Mouse (Mus musculus) megakaryocyte, embryonic 14.5 days (primary cell): ENCODE measurements around the gene 4921509C19Rik. TPM values are rescaled to one million over a fixed set of nuclear protein-coding genes. Genes with fewer than 3 reads are reported as not detected.
"Not testable (repeated sequence)": the region's sequence is repeated elsewhere in the genome, so short reads cannot be mapped to it uniquely, and the experiment has no call there.

ENCODE experiments used
- H3K27me3 ChIP-seq: replicated peaks from 2 replicates; pipeline ENCODE3; 2012; ENCODE audit warnings: inconsistent platforms
- H3K36me3 ChIP-seq: replicated peaks from 2 replicates; pipeline ENCODE3; 2012; ENCODE audit warnings: low read length, inconsistent platforms, mixed read lengths
- H3K4me1 ChIP-seq: 2 replicates; pipeline ENCODE4 v1.6.1; 2012; ENCODE audit warnings: inconsistent platforms
- H3K4me3 ChIP-seq: replicated peaks from 2 replicates; pipeline ENCODE3; 2012; ENCODE audit warnings: moderate library complexity, mild to moderate bottlenecking, inconsistent platforms
- H3K9me3 ChIP-seq: 2 replicates; pipeline ENCODE4 v1.6.1; 2012; ENCODE audit warnings: inconsistent platforms
- FLI1 ChIP-seq: IDR thresholded peaks from 2 replicates; pipeline ENCODE4 v1.6.1; 2012; ENCODE audit warnings: low read length, inconsistent platforms, mixed read lengths
- GATA1 ChIP-seq: IDR thresholded peaks from 3 replicates; pipeline ENCODE4 v1.6.1; 2012; ENCODE audit warnings: mixed read lengths, low read length, inconsistent platforms, borderline replicate concordance
- polyA plus RNA-seq: library from polyadenylated mRNA; stranded (reverse); fragments of >175 nt; gene quantifications from 2 replicates; pipeline ENCODE4 v1.2.3, GENCODE M21; 2012; ENCODE audit warnings: low replicate concordance; ENCODE audit not compliant: insufficient read depth

The 4921509C19Rik gene
- polyA plus RNA-seq, 1 experiment: not detected

DNA sequence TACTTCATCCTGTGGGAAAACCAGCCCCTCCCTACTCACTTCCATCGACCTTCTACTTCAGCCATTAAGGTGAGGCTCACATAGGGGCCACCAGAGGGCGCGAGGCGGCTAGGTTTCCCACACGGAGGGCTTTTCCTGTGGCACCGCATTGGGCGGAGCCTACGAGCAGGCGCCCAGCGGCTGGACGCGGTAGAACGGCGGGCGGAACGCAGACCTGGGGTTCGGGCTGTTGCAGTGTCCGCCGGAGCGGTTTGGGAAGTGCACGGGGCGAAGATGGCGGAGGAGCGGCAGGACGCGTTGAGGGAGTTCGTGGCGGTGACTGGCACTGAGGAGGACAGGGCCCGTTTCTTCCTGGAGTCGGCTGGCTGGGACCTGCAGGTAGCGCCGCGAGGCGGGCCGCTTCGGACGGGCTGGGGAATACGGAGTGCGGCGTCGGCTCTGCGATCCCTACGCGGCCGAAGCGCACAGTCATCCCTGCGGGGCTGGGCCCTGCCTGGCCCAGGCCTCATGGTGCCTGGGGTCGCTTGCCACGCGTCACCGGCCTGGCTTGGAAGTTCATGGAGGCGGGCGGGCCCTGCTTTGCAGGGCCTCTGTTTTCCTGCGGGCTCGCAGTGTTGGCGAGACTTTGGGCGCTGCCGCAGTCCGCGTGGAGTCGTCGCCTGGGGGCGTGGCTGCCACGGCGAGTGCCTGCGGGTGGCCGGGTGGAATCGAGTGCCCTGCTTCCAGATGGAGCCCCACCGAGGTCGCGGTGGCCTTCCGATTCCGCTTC lies 18.3 kb upstream of the 4921509C19Rik start, which contains the start of gene Nsfl1c:
Nsfl1c (plus strand) TSS at position 148 of the 769 bp plus-strand sequence.
- H3K27me3 ChIP-seq: peaks cover 4% of the 10 kb centered on the region
- H3K4me3 ChIP-seq: peak within 1 kb of the TSS; percentile 94
- H3K36me3 ChIP-seq: peaks cover 30% of the 10 kb centered on the region
- H3K4me1 ChIP-seq: peaks cover 15% of the 10 kb centered on the region
- no peaks in the 10 kb centered on the region for H3K9me3 ChIP-seq
- no peak for TF ChIP-seq FLI1
- TF ChIP-seq GATA1: no peak

DNA sequence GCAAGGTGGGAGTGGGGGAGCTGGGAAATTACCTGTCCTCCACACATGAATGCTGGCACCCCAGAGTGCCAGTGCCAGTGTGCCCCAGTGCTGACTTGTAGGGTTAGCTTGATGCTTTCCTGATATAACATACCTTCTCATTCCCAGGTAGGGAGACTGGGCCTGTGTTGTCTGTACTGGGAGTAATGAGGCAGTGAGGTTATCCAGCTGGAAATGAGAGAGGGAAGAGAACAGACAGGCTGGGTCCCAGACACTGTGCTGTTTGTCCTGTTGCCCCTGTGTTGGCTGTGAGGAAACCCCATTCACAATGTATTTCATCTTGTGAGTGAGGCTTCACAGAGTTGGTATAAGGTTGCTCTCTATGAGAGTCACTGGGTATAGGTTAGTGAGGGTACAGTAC lies 10.5 kb upstream of the 4921509C19Rik start:
- H3K36me3 ChIP-seq: no peaks in the 10 kb centered on the region
- no peaks in the 10 kb centered on the region for H3K9me3 ChIP-seq
- no peak overlapping the region for H3K4me3 ChIP-seq
- H3K27me3 ChIP-seq: peaks cover 16% of the 10 kb centered on the region
- peaks cover 3% of the 10 kb centered on the region; the same call in 1 of the 2 replicates for H3K4me1 ChIP-seq
- TF ChIP-seq GATA1 (no peak), FLI1 (no peak)

DNA sequence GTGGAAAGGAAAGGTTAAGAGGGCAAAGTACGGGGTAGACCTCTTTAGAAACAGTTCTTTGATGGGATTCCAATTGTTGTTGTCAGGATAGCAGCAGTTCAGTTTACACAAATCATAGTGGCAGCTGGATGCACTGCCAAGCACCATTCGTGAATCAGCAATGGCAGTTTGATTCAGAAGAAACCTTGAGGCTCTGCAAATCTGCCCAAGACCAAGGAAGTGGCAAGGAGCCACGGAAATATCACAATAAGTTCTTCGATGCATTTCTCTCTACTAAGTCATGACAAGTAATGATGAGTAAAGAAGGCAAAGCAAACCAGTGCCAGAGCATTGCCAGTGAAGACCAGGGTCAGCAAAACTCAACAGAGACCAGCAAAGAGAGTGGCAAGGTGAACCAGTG lies 41.0 kb downstream of the 4921509C19Rik start:
- H3K4me3 ChIP-seq, H3K4me1 ChIP-seq, H3K9me3 ChIP-seq, H3K36me3 ChIP-seq, H3K27me3 ChIP-seq: not testable (repeated sequence)

DNA sequence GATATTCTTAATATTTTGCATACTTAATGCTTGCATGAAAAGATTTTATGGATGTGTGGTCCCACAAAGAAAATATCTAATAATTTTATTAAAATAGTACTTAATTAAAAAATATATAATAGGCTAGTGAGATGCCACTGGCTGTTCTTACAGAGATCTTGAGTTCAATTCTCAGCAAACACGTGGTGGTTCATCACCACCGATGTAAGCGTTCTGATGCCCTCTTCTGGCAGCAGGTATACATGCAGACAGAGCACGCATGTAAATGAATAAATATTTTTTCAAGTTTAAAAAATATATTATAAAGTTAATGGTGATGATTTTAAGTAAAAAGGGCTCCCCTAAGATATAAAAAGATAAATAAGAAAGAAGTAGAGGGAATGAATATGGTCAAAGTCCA lies 41.8 kb downstream of the 4921509C19Rik start:
- not testable (repeated sequence) for H3K36me3 ChIP-seq, H3K27me3 ChIP-seq, H3K4me1 ChIP-seq, H3K4me3 ChIP-seq, H3K9me3 ChIP-seq

Other genes with a start within 250 kb of the 4921509C19Rik start
- gene Nsfl1c, start 18.0 kb upstream of the 4921509C19Rik start, polyA plus RNA-seq: 28.0 and 142 TPM in 2 replicates
- gene Fkbp1a, start 66.3 kb upstream of the 4921509C19Rik start, polyA plus RNA-seq: 98.4 and 228 TPM in 2 replicates
- 1.1 TPM in 1 of 2 replicates, not detected in the other for gene Sdcbp2, start 96.5 kb upstream of the 4921509C19Rik start, polyA plus RNA-seq
- not detected in 2 replicates for gene Snph, start 156.4 kb upstream of the 4921509C19Rik start, polyA plus RNA-seq
- gene Rad21l, start 192.4 kb upstream of the 4921509C19Rik start, polyA plus RNA-seq: not detected in 2 replicates
- 0.08 TPM in 1 of 2 replicates, not detected in the other for gene Tmem74b, start 225.9 kb upstream of the 4921509C19Rik start, polyA plus RNA-seq